ENCODE assay signal across 29 mouse cellular contexts in the genomic region with DNA sequence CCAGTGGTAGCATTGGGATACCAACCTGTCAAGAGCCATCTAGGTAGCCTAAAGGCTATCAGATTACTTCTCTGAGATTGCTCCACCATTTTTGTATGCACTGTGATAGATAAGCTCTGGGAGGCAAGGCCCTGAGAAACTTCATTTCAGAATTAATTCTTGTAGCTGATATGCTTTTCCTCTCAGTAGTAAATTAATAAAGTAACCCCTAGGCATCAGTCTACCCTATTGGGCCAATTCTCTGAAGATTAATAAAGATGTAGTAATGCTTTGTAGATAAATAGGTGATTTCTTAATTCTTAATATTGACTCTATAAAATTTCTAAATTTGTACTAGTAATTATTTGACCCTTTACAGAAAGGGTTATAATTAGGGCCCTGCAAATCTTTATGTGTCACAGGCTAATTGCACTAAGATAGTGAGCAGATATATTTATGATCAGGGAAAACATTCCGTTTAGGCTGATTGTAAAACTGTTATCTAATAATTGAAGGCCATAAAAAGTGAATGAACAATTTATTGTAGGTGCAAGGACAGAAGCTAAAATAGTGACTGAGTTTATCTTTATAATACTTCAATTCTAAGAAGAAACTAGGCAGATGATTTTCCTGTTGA.
"Had no signal": no experiment of that assay in that cellular context is flagged by ENCODE, and none has a peak within 500 bp of the region (broad histone marks: within the 10 kb centered on the region; RNA-seq: fewer than 3 reads in every experiment).

No protein-coding gene starts in this region.

- DNase-seq: cerebellum, adult 2 months; cerebellum, adult 8-10 months; cerebellum, adult 9-10 months; cerebellum, adult 9-11 months; cerebellum, postnatal 10 days; cerebellum, postnatal 14 days; cerebellum, postnatal 25 days; cerebellum, postnatal 36 days; embryo, embryonic 11 days; forebrain, postnatal 0 days; gastrocnemius, adult 2 months; gastrocnemius, postnatal 10 days; gastrocnemius, postnatal 14 days; gastrocnemius, postnatal 25 days; gastrocnemius, postnatal 36 days; heart, adult 11 months; heart, adult 18-20 months; heart, adult 2 months had no signal

- H3K9ac ChIP-seq: embryonic facial prominence, embryonic 12.5 days; embryonic facial prominence, embryonic 13.5 days; embryonic facial prominence, embryonic 15.5 days; forebrain, embryonic 12.5 days; forebrain, embryonic 13.5 days; forebrain, embryonic 15.5 days; forebrain, postnatal 0 days had no signal

- H3K4me1 ChIP-seq: embryonic facial prominence, embryonic 10.5 days; embryonic facial prominence, embryonic 12.5 days; embryonic facial prominence, embryonic 13.5 days; embryonic facial prominence, embryonic 15.5 days; forebrain, embryonic 10.5 days; forebrain, embryonic 12.5 days; forebrain, embryonic 13.5 days; forebrain, embryonic 15.5 days had no signal

- H3K4me2 ChIP-seq: embryonic facial prominence, embryonic 12.5 days; embryonic facial prominence, embryonic 13.5 days; embryonic facial prominence, embryonic 15.5 days; forebrain, embryonic 12.5 days; forebrain, embryonic 13.5 days; forebrain, embryonic 15.5 days had no signal

- H3K36me3 ChIP-seq: embryonic facial prominence, embryonic 10.5 days; embryonic facial prominence, embryonic 12.5 days; embryonic facial prominence, embryonic 13.5 days; embryonic facial prominence, embryonic 15.5 days; forebrain, embryonic 10.5 days; forebrain, embryonic 12.5 days; forebrain, embryonic 15.5 days had no signal

- H3K27ac ChIP-seq: embryonic facial prominence, embryonic 10.5 days; embryonic facial prominence, embryonic 12.5 days; embryonic facial prominence, embryonic 13.5 days; embryonic facial prominence, embryonic 15.5 days; forebrain, embryonic 10.5 days; forebrain, embryonic 12.5 days; forebrain, embryonic 13.5 days; forebrain, embryonic 15.5 days; gastrocnemius, adult 2 months; heart, adult 2 months had no signal

- ATAC-seq: forebrain, embryonic 13.5 days; forebrain, embryonic 14.5 days; forebrain, embryonic 15.5 days; forebrain, embryonic 16.5 days; forebrain, postnatal 0 days had no signal

- H3K4me3 ChIP-seq: embryonic facial prominence, embryonic 10.5 days; embryonic facial prominence, embryonic 12.5 days; embryonic facial prominence, embryonic 13.5 days; embryonic facial prominence, embryonic 15.5 days; erythroblast, embryonic 14.5 days; forebrain, embryonic 10.5 days; forebrain, embryonic 12.5 days; forebrain, embryonic 13.5 days; forebrain, embryonic 15.5 days; gastrocnemius, adult 2 months; heart, adult 2 months had no signal

- H3K27me3 ChIP-seq: embryonic facial prominence, embryonic 12.5 days; embryonic facial prominence, embryonic 13.5 days; embryonic facial prominence, embryonic 15.5 days; forebrain, embryonic 12.5 days; forebrain, embryonic 13.5 days; forebrain, embryonic 15.5 days had no signal

- H3K9me3 ChIP-seq: embryonic facial prominence, embryonic 12.5 days; embryonic facial prominence, embryonic 13.5 days; embryonic facial prominence, embryonic 15.5 days; forebrain, embryonic 12.5 days; forebrain, embryonic 13.5 days; forebrain, embryonic 15.5 days had no signal
